In the genomic region with DNA sequence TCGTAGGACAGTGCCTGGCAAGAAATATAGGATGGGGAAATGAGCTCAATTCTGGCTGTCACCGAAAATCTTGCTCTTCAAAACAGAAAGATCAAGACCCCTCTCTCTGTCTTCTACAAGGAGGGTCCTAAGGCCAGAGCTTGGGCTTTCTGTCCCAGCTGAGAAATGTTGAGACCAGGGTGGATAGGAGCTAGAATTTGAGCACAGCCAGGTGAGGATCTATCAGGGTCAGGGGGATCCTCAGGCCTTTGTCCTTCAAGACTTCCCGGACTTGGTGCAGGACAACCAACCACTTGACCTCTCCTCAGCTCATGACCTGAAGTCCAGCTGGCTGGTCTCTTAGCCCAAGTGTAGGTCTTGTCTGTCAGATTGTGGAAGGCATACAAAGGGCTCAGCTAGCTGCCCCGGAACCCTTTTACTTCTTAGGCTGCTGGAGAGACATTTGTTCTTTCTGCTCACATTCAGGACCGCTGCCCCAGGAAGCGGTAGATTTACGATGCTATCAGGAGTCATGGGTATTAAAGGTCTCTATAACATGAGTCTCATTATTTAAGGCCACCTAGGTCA, we compare ENCODE assay signal across 11 mouse cellular contexts. TPM values are rescaled to one million over a fixed set of nuclear protein-coding genes. Genes with fewer than 3 reads are reported as not detected.
DNase-seq lines count a peak whose midpoint lies in the region; ATAC-seq and TF ChIP-seq lines count a peak whose summit lies in the region.
"Had no signal": no experiment of that assay in that cellular context is flagged by ENCODE, and none has a peak within 500 bp of the region (broad histone marks: within the 10 kb centered on the region; RNA-seq: fewer than 3 reads in every experiment).

No protein-coding gene starts in this region.

- peaks cover 45% of the 10 kb centered on the region for H3K36me3 ChIP-seq in hindbrain, embryonic 10.5 days
- peaks cover 34% of the 10 kb centered on the region for H3K36me3 ChIP-seq in hindbrain, postnatal 0 days (ENCODE audit: insufficient read depth, low read length)
- peaks cover 13% of the 10 kb centered on the region for H3K36me3 ChIP-seq in spleen, adult 2 months (ENCODE audit: control insufficient read depth, insufficient read depth, low read length)
- H3K36me3 ChIP-seq in limb, embryonic 13.5 days, result peaks cover 35% of the 10 kb centered on the region

- no peak overlapping the region for H3K4me2 ChIP-seq in hindbrain, postnatal 0 days (ENCODE audit: low read depth, low read length)
- H3K4me2 ChIP-seq in limb, embryonic 13.5 days (replicated peaks), result no peak overlapping the region; the same call in 1 of the 2 replicates
- H3K4me2 ChIP-seq: heart, embryonic 12.5 days had no signal

- H3K27me3 ChIP-seq in hindbrain, embryonic 10.5 days (ENCODE audit: insufficient read depth, poor library complexity, severe bottlenecking), result no peaks in the 10 kb centered on the region
- no peaks in the 10 kb centered on the region for H3K27me3 ChIP-seq in hindbrain, postnatal 0 days (ENCODE audit: insufficient read depth, low read length)
- H3K27me3 ChIP-seq in spleen, adult 2 months (ENCODE audit: control insufficient read depth, insufficient read depth, low read length), result no peaks in the 10 kb centered on the region
- no peaks in the 10 kb centered on the region for H3K27me3 ChIP-seq in limb, embryonic 13.5 days
- H3K27me3 ChIP-seq: heart, embryonic 12.5 days; megakaryocyte, embryonic 14.5 days had no signal

- no peak for DNase-seq in hindbrain, embryonic 10.5 days (ENCODE audit: low spot score)
- no peak for DNase-seq in hindbrain, postnatal 0 days (ENCODE audit: low spot score)
- no peak for DNase-seq in spleen, adult 2 months (ENCODE audit: low read depth in 1 of 2, low spot score in 2 of 2)
- no peak for DNase-seq in spleen, postnatal 10 days (ENCODE audit: low spot score in 2 of 2)
- no peak for DNase-seq in adrenal gland, postnatal 10 days
- no peak for DNase-seq in right cerebral cortex, postnatal 10 days (ENCODE audit: low spot score in 2 of 2)

- no peak overlapping the region for H3K9ac ChIP-seq in hindbrain, postnatal 0 days (replicated peaks; ENCODE audit: low read length)
- H3K9ac ChIP-seq in limb, embryonic 13.5 days, result 0 out of 2 replicates have a peak overlapping the region, but pooled peaks have one; percentile 43
- H3K9ac ChIP-seq: heart, embryonic 12.5 days had no signal

- H3K27ac ChIP-seq in hindbrain, embryonic 10.5 days, result peak overlapping the region; percentile 59; the same call in 1 of the 2 replicates
- H3K27ac ChIP-seq in hindbrain, postnatal 0 days, result no peak overlapping the region; the same call in 1 of the 2 replicates
- peak overlapping the region; percentile 99 for H3K27ac ChIP-seq in spleen, adult 2 months (ENCODE audit: insufficient read depth, low read length)
- peak overlapping the region; percentile 79; the same call in 1 of the 2 replicates for H3K27ac ChIP-seq in limb, embryonic 13.5 days

- ATAC-seq in hindbrain, postnatal 0 days, result no peak
- no peak for ATAC-seq in limb, embryonic 13.5 days (ENCODE audit: low FRiP score, low read depth)
- no peak for ATAC-seq in megakaryocyte progenitor cell, adult 5-6 weeks (replicated peaks; ENCODE audit: poor library complexity)

- no peak for TF ChIP-seq CTCF in hindbrain, postnatal 0 days (IDR thresholded peaks at IDR 0.05; ENCODE audit: low read depth)
- TF ChIP-seq CTCF in spleen, adult 2 months (IDR thresholded peaks at IDR 0.05; ENCODE audit: extremely low read depth, insufficient read depth, insufficient read length, insufficient replicate concordance), result no peak

- H3K9me3 ChIP-seq in hindbrain, embryonic 10.5 days, result no peaks in the 10 kb centered on the region
- H3K9me3 ChIP-seq in hindbrain, postnatal 0 days (ENCODE audit: low read length), result no peaks in the 10 kb centered on the region
- no peaks in the 10 kb centered on the region for H3K9me3 ChIP-seq in limb, embryonic 13.5 days
- H3K9me3 ChIP-seq: heart, embryonic 12.5 days; megakaryocyte, embryonic 14.5 days had no signal

- WGBS in hindbrain, embryonic 10.5 days, result 61% methylated on average over 7 of the region's 7 CpGs
- 41% methylated on average over 7 of the region's 7 CpGs for whole genome bisulfite sequencing in hindbrain, postnatal 0 days
- WGBS in spleen, adult 2 months, result 27% methylated on average over 7 of the region's 7 CpGs
- 23% methylated on average over 7 of the region's 7 CpGs for WGBS in limb, embryonic 13.5 days

- peaks cover 37% of the 10 kb centered on the region for H3K4me1 ChIP-seq in hindbrain, embryonic 10.5 days (replicated peaks)
- H3K4me1 ChIP-seq in hindbrain, postnatal 0 days (ENCODE audit: insufficient read depth, low read length), result no peaks in the 10 kb centered on the region
- H3K4me1 ChIP-seq in spleen, adult 2 months (ENCODE audit: control insufficient read depth, insufficient read depth, insufficient read length), result peaks cover 24% of the 10 kb centered on the region
- peaks cover 40% of the 10 kb centered on the region for H3K4me1 ChIP-seq in limb, embryonic 13.5 days

- H3K4me3 ChIP-seq in hindbrain, embryonic 10.5 days, result no peak overlapping the region
- H3K4me3 ChIP-seq in hindbrain, postnatal 0 days (ENCODE audit: low read length), result no peak overlapping the region
- H3K4me3 ChIP-seq in spleen, adult 2 months (ENCODE audit: extremely low read depth, insufficient read depth, insufficient read length), result peak overlapping the region; percentile 45
- no peak overlapping the region for H3K4me3 ChIP-seq in limb, embryonic 13.5 days
- H3K4me3 ChIP-seq: erythroblast, embryonic 14.5 days; heart, embryonic 12.5 days; megakaryocyte, embryonic 14.5 days had no signal

- no peak for TF ChIP-seq POLR2A in spleen, adult 2 months (IDR thresholded peaks at IDR 0.05; ENCODE audit: low read depth, low read length)

RNA-seq across cellular contexts. Expression of a gene that starts 12.6 kb away (rescaled TPM):
- 102 and 138 TPM in 2 replicates for polyA plus RNA-seq in hindbrain, embryonic 10.5 days (2016; fragmentation: Nextera tagmentation; extraction: Ambion mirVana)
- total RNA-seq in hindbrain, postnatal 0 days (2014; rRNA removed), result 27.4 and 35.9 TPM in 2 replicates
- 87.4 and 88.1 TPM in 2 replicates for polyA plus RNA-seq in hindbrain, postnatal 0 days (2015; fragmentation: Nextera tagmentation; extraction: Ambion mirVana)
- polyA plus RNA-seq in spleen, adult 2 months (2012; rRNA removed), result 22.1 and 24.5 TPM in 2 replicates
- 140 and 142 TPM in 2 replicates for polyA plus RNA-seq in limb, embryonic 13.5 days (2015; fragmentation: Nextera tagmentation; extraction: Ambion mirVana)
- 10 to 100 TPM; 53.0 to 62.3 TPM for total RNA-seq in adrenal gland, postnatal 10 days (2021)
- 95.7 and 103 TPM in 2 replicates for total RNA-seq in megakaryocyte progenitor cell, adult 5-6 weeks (2015)
- 88.1 and 104 TPM in 2 replicates for total RNA-seq in megakaryocyte progenitor cell, adult 5-6 weeks (2017)

RNA-seq across cellular contexts. Expression of a gene that starts 13.4 kb away (rescaled TPM):
- polyA plus RNA-seq in hindbrain, embryonic 10.5 days (2016; fragmentation: Nextera tagmentation; extraction: Ambion mirVana), result 0.61 and 0.73 TPM in 2 replicates
- total RNA-seq in hindbrain, postnatal 0 days (2014; rRNA removed), result 2.1 TPM in 1 of 2 replicates, not detected in the other
- polyA plus RNA-seq in hindbrain, postnatal 0 days (2015; fragmentation: Nextera tagmentation; extraction: Ambion mirVana), result 1.3 and 1.4 TPM in 2 replicates
- polyA plus RNA-seq in spleen, adult 2 months (2012; rRNA removed), result 0.14 TPM in 1 of 2 replicates, not detected in the other
- 1.9 and 2.0 TPM in 2 replicates for polyA plus RNA-seq in limb, embryonic 13.5 days (2015; fragmentation: Nextera tagmentation; extraction: Ambion mirVana)
- 1 to 10 TPM in 1 of 2 experiments, under 1 TPM in 1; 0.97 to 1.3 TPM for total RNA-seq in adrenal gland, postnatal 10 days (2021)
- total RNA-seq in megakaryocyte progenitor cell, adult 5-6 weeks (2015), result not detected in 2 replicates
- not detected in 2 replicates for total RNA-seq in megakaryocyte progenitor cell, adult 5-6 weeks (2017)
- polyA plus RNA-seq: erythroblast, embryonic 14.5 days had no signal

RNA-seq across cellular contexts. Expression of a gene that starts 18.7 kb away (rescaled TPM):
- polyA plus RNA-seq in hindbrain, embryonic 10.5 days (2016; fragmentation: Nextera tagmentation; extraction: Ambion mirVana), result 17.7 and 23.7 TPM in 2 replicates
- 14.4 and 15.1 TPM in 2 replicates for total RNA-seq in hindbrain, postnatal 0 days (2014; rRNA removed)
- 23.5 and 28.7 TPM in 2 replicates for polyA plus RNA-seq in hindbrain, postnatal 0 days (2015; fragmentation: Nextera tagmentation; extraction: Ambion mirVana)
- 25.6 and 26.5 TPM in 2 replicates for polyA plus RNA-seq in spleen, adult 2 months (2012; rRNA removed)
- polyA plus RNA-seq in limb, embryonic 13.5 days (2015; fragmentation: Nextera tagmentation; extraction: Ambion mirVana), result 20.1 and 20.2 TPM in 2 replicates
- 10 to 100 TPM; 30.4 to 34.5 TPM for total RNA-seq in adrenal gland, postnatal 10 days (2021)
- total RNA-seq in megakaryocyte progenitor cell, adult 5-6 weeks (2015), result 46.9 and 53.0 TPM in 2 replicates
- 6.4 and 6.6 TPM in 2 replicates for total RNA-seq in megakaryocyte progenitor cell, adult 5-6 weeks (2017)

RNA-seq across cellular contexts. Expression of a gene that starts 57.9 kb away (rescaled TPM):
- 90.8 and 119 TPM in 2 replicates for polyA plus RNA-seq in hindbrain, embryonic 10.5 days (2016; fragmentation: Nextera tagmentation; extraction: Ambion mirVana)
- total RNA-seq in hindbrain, postnatal 0 days (2014; rRNA removed), result 231 and 249 TPM in 2 replicates
- polyA plus RNA-seq in hindbrain, postnatal 0 days (2015; fragmentation: Nextera tagmentation; extraction: Ambion mirVana), result 271 and 289 TPM in 2 replicates
- polyA plus RNA-seq in spleen, adult 2 months (2012; rRNA removed), result 68.3 and 72.0 TPM in 2 replicates
- polyA plus RNA-seq in limb, embryonic 13.5 days (2015; fragmentation: Nextera tagmentation; extraction: Ambion mirVana), result 82.5 and 83.5 TPM in 2 replicates
- total RNA-seq in adrenal gland, postnatal 10 days (2021), result 10 to 100 TPM; 92.8 to 94.0 TPM
- total RNA-seq in megakaryocyte progenitor cell, adult 5-6 weeks (2015), result 137 and 142 TPM in 2 replicates
- total RNA-seq in megakaryocyte progenitor cell, adult 5-6 weeks (2017), result 50.5 and 56.6 TPM in 2 replicates
